Mouse (Mus musculus) megakaryocyte, embryonic 14.5 days (primary cell): ENCODE data around the gene Gm3594. TPM values are rescaled to one million over a fixed set of nuclear protein-coding genes. Genes with fewer than 3 reads are reported as not detected.
"Not testable (repeated sequence)": the region's sequence is repeated elsewhere in the genome, so short reads cannot be mapped to it uniquely, and the experiment has no call there.

Experiments used
- H3K27me3 ChIP-seq: replicated peaks from 2 replicates; pipeline ENCODE3; 2012; ENCODE audit warnings: inconsistent platforms
- H3K36me3 ChIP-seq: replicated peaks from 2 replicates; pipeline ENCODE3; 2012; ENCODE audit warnings: low read length, inconsistent platforms, mixed read lengths
- H3K4me1 ChIP-seq: 2 replicates; pipeline ENCODE4 v1.6.1; 2012; ENCODE audit warnings: inconsistent platforms
- H3K4me3 ChIP-seq: replicated peaks from 2 replicates; pipeline ENCODE3; 2012; ENCODE audit warnings: moderate library complexity, mild to moderate bottlenecking, inconsistent platforms
- H3K9me3 ChIP-seq: 2 replicates; pipeline ENCODE4 v1.6.1; 2012; ENCODE audit warnings: inconsistent platforms
- polyA plus RNA-seq: library from polyadenylated mRNA; stranded (reverse); fragments of >175 nt; gene quantifications from 2 replicates; pipeline ENCODE4 v1.2.3, GENCODE M21; 2012; ENCODE audit warnings: low replicate concordance; ENCODE audit not compliant: insufficient read depth

Gene Gm3594
- not detected in 2 replicates for polyA plus RNA-seq

GRCm38 (mm10) chr14:6444511-6444910 lies at the start of gene Gm3594:
Gene Gm3594, minus strand, starts transcription at chr14:6444611.
- not testable (repeated sequence) for H3K4me3 ChIP-seq, H3K36me3 ChIP-seq, H3K27me3 ChIP-seq, H3K4me1 ChIP-seq, H3K9me3 ChIP-seq

GRCm38 (mm10) chr14:6486331-6486730 lies 41.9 kb upstream of the Gm3594 start:
- not testable (repeated sequence) for H3K36me3 ChIP-seq, H3K9me3 ChIP-seq, H3K27me3 ChIP-seq, H3K4me3 ChIP-seq, H3K4me1 ChIP-seq

DNA sequence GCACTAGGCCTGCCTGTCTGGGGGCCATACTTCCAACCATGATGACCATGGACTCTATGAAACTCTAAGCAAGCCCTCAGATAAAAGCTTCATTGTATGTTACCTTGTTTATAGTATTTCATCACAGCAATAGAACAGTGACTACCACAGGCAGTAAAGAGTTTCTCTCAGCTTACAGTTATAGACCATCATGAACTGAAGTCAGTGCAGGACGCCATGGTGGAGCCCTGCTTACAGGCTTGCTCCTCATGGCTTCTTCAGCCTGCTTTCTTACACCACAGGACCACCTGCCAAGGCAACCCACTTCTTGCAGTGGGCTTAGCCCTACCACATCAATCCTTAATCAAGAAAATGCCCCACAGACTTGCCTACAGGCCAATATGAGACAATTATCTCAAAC lies 41.1 kb upstream of the Gm3594 start:
- H3K9me3 ChIP-seq, H3K4me3 ChIP-seq, H3K27me3 ChIP-seq, H3K4me1 ChIP-seq, H3K36me3 ChIP-seq: not testable (repeated sequence)

DNA sequence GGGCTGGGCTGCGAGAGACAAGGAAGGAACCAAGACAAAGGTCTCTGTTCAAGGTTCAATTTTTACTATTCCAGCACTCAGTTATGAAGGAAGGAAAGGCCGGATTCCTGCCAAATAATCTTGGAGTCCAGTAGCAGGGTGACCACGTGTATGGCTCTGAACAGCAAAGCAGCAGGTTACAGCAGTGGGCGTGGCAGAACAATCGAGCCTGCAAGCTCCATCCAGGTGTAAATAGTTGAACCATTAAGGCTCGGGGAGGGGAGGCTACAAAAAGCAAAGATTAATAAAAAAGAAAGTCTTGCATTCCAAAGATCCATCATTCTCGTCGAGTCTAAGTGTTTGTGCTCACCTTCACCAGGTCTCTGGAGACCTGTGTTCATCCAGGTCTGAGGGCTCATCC lies 37.7 kb upstream of the Gm3594 start:
- not testable (repeated sequence) for H3K27me3 ChIP-seq, H3K36me3 ChIP-seq, H3K4me3 ChIP-seq, H3K9me3 ChIP-seq, H3K4me1 ChIP-seq

DNA sequence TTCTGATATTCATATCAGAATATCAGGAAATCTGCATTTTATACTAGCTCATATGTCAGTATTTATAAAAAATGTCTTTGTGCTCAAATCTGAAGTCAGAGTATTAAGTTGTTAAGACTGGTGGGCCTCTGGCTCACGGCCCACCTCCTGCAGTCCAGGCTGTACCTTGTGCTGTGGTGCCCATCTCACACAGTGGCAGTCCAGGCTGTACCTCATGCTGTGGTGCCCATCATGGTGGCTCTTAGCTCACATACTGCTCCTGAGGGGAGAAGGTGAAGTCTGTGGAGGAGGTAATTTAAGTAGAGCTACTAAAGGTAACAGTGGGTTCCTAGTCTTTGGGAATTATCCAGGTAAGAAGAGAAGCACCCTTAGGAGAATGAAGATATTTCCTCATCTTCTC lies 27.4 kb upstream of the Gm3594 start:
- not testable (repeated sequence) for H3K4me3 ChIP-seq, H3K36me3 ChIP-seq, H3K27me3 ChIP-seq, H3K9me3 ChIP-seq, H3K4me1 ChIP-seq

DNA sequence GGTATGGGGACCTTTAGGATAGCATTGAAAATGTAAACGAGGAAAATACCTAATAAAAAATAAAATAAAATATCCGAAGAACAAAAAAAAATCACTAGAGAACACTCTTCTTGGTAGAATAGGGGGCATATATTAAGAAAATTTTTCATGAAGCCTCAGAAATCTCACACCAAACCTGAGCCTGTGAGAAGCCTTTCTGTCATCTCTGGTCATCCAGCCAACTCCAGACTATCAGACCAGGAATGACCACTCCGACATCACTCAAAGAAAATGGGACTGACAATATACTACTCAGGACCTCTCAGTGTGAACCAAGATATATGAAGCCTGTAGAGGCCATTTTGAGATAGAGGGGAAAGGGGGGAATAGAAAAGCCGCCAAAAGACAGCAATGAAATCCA lies 3.6 kb downstream of the Gm3594 start:
- H3K9me3 ChIP-seq, H3K36me3 ChIP-seq, H3K27me3 ChIP-seq, H3K4me3 ChIP-seq, H3K4me1 ChIP-seq: not testable (repeated sequence)

GRCm38 (mm10) chr14:6440206-6440605 lies 4.2 kb downstream of the Gm3594 start:
- H3K27me3 ChIP-seq, H3K4me1 ChIP-seq, H3K9me3 ChIP-seq, H3K36me3 ChIP-seq, H3K4me3 ChIP-seq: not testable (repeated sequence)

DNA sequence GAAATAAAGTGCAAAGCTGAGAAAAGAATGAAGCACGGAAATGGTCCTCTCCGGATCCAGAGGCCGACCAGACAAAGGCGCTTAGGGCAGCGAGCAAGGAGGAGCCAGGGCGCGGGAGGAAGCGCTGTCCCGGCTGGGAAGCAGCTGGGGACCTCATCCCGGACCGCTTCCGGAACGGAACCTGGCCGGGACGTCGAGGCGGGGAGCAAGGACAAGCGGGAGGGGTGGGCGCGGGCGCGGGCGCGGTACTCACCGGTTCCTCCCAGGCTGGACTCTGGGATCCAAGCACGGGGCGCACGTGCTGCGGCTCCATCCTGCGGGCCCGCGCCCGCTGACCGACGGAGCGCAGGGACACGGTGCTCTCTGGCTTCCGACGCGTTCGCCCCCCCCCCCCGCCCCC lies 17.6 kb downstream of the Gm3594 start:
- H3K4me1 ChIP-seq, H3K9me3 ChIP-seq, H3K27me3 ChIP-seq, H3K36me3 ChIP-seq, H3K4me3 ChIP-seq: not testable (repeated sequence)

GRCm38 (mm10) chr14:6426353-6426752 lies 18.1 kb downstream of the Gm3594 start:
- not testable (repeated sequence) for H3K27me3 ChIP-seq, H3K36me3 ChIP-seq, H3K4me3 ChIP-seq, H3K4me1 ChIP-seq, H3K9me3 ChIP-seq

DNA sequence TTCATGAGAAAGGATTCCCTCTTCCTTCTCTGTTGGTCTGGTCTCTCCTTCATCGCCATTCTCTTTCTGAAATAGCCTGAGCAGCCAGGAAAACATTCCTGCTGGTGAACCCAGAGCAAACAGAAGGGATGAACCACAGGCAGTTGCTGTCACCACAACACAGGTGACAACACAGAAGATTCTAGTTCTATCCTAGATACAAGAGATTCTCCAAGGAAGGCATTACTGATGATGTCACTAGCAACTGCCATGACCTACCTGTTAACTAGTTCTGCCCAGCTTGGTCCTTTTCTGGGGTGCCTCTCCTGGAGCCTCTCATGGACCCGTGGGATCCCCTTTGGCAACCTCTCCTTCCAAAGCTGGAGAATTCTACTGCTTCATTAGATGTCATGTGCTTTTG lies 32.0 kb downstream of the Gm3594 start, which contains the start of gene Gm3591:
Gene Gm3591 (minus strand): TSS at position 101 of the 400 bp plus-strand sequence.
- not testable (repeated sequence) for H3K4me1 ChIP-seq, H3K9me3 ChIP-seq, H3K4me3 ChIP-seq, H3K36me3 ChIP-seq, H3K27me3 ChIP-seq

- not testable (repeated sequence) for H3K27me3 ChIP-seq, H3K36me3 ChIP-seq, H3K4me3 ChIP-seq, H3K4me1 ChIP-seq, H3K9me3 ChIP-seq
Observed at GRCm38 (mm10) chr14:6390219-6390618, 54.2 kb downstream of the Gm3594 start, which contains the start of gene Gm16440. Gene Gm16440, minus strand, starts transcription at chr14:6390319.

Other genes with a start within 250 kb of the Gm3594 start
- gene Gm21560, start 225.3 kb downstream of the Gm3594 start, polyA plus RNA-seq = not detected in 2 replicates
- gene Gm3411, start 157.4 kb downstream of the Gm3594 start, polyA plus RNA-seq = not detected in 2 replicates
- gene Gm21103, start 139.8 kb downstream of the Gm3594 start, polyA plus RNA-seq = not detected in 2 replicates
- not detected in 2 replicates for gene Gm3618, start 100.9 kb downstream of the Gm3594 start, polyA plus RNA-seq
- gene Gm16440, start 54.3 kb downstream of the Gm3594 start, polyA plus RNA-seq = not detected in 2 replicates
- gene Gm3591, start 32.1 kb downstream of the Gm3594 start, polyA plus RNA-seq = not detected in 2 replicates
- gene Gm8356, start 92.7 kb upstream of the Gm3594 start, polyA plus RNA-seq = not detected in 2 replicates
- gene Gm3629, start 146.0 kb upstream of the Gm3594 start, polyA plus RNA-seq = not detected in 2 replicates
- not detected in 2 replicates for gene Gm3460, start 177.8 kb upstream of the Gm3594 start, polyA plus RNA-seq
- not detected in 2 replicates for gene Gm10251, start 239.6 kb upstream of the Gm3594 start, polyA plus RNA-seq